Mouse (Mus musculus) neural tube, embryonic 11.5 days (tissue): ENCODE results near the gene Odc1. TPM values are rescaled to one million over a fixed set of nuclear protein-coding genes. Genes with fewer than 3 reads are reported as not detected.

ENCODE experiments used
- ATAC-seq: fragments of 200-750 bp; cut with Nextera tagmentation; 2 replicates; pipeline ENCODE4 v1.8.0; 2017; ENCODE audit warnings: moderate number of reproducible peaks, mild to moderate bottlenecking, moderate TSS enrichment, moderate library complexity; ENCODE audit not compliant: insufficient read depth, low FRiP score, low TSS enrichment
- DNase-seq: peaks from one replicate; pipeline ENCODE4 v3.0.0-alpha.2; 2015; ENCODE audit warnings: low spot score
- H3K27ac ChIP-seq: fragments of 300-500 bp; sonication (generic); 2 replicates; pipeline ENCODE4 v1.5.1; 2014; ENCODE audit warnings: low read depth, mild to moderate bottlenecking, low read length
- H3K27me3 ChIP-seq: fragments of 300-500 bp; sonication (generic); 2 replicates; pipeline ENCODE4 v1.6.1; 2014; ENCODE audit warnings: mild to moderate bottlenecking, low read length, mixed read lengths; ENCODE audit not compliant: control insufficient read depth, insufficient read depth
- H3K36me3 ChIP-seq: fragments of 300-500 bp; sonication (generic); 2 replicates; pipeline ENCODE4 v1.6.1; 2014; ENCODE audit warnings: mild to moderate bottlenecking, low read length, moderate library complexity, mixed read lengths; ENCODE audit not compliant: control insufficient read depth, insufficient read depth
- H3K4me1 ChIP-seq: fragments of 300-500 bp; sonication (generic); 2 replicates; pipeline ENCODE4 v1.6.1; 2014; ENCODE audit warnings: low read length, mixed read lengths; ENCODE audit not compliant: control insufficient read depth, insufficient read depth
- H3K4me2 ChIP-seq: fragments of 300-500 bp; sonication (generic); 2 replicates; pipeline ENCODE4 v1.6.1; 2014; ENCODE audit warnings: low read depth, mild to moderate bottlenecking, moderate library complexity
- H3K4me3 ChIP-seq: fragments of 300-500 bp; sonication (generic); 2 replicates; pipeline ENCODE4 v1.5.1; 2014; ENCODE audit warnings: low read depth, low read length
- H3K9ac ChIP-seq: fragments of 300-500 bp; sonication (generic); 2 replicates; pipeline ENCODE4 v1.6.1; 2014; ENCODE audit warnings: mild to moderate bottlenecking, low read length
- H3K9me3 ChIP-seq: fragments of 300-500 bp; sonication (generic); 2 replicates; pipeline ENCODE4 v1.6.1; 2016; ENCODE audit warnings: low read length; ENCODE audit not compliant: control insufficient read depth
- WGBS: fragments of 180-500 bp; shearing (Covaris S2); extraction: QIAGEN DNeasy Blood & Tissue Kit; methylation state at CpG from one replicate; pipeline ENCODE4 v1.1.7; 2014; 5-methylcytosine and 5-hydroxymethylcytosine counted together
- polyA plus RNA-seq: library from polyadenylated mRNA; unstranded; fragments of >200 nt; fragmentation: Nextera tagmentation; extraction: Ambion mirVana; gene quantifications from 2 replicates; pipeline ENCODE4 v1.2.1, GENCODE M21; 2014

Gene Odc1
- polyA plus RNA-seq, 1 experiment from 2014 or later: 277 TPM

- WGBS: 90% methylated on average over 4 of the region's 4 CpGs
- H3K36me3 ChIP-seq: no peaks in the 10 kb centered on the region
- H3K9me3 ChIP-seq: no peaks in the 10 kb centered on the region
- no peak overlapping the region for H3K4me2 ChIP-seq
- ATAC-seq: no peak
- no peak overlapping the region for H3K9ac ChIP-seq
- DNase-seq: no peak
- no peak overlapping the region for H3K27ac ChIP-seq
- H3K4me1 ChIP-seq: no peaks in the 10 kb centered on the region; the same call in 1 of the 2 replicates
- H3K27me3 ChIP-seq: no peaks in the 10 kb centered on the region
- no peak overlapping the region for H3K4me3 ChIP-seq
Measured at GRCm38 (mm10) chr12:17574591-17574990, 30.0 kb downstream of the Odc1 start.

- Histone ChIP-seq H3K27ac (no peak overlapping the region), H3K9ac (no peak overlapping the region), H3K4me2 (no peak overlapping the region), H3K9me3 (no peaks in the 10 kb centered on the region), H3K4me1 (no peaks in the 10 kb centered on the region; the same call in 1 of the 2 replicates), H3K27me3 (no peaks in the 10 kb centered on the region), H3K36me3 (no peaks in the 10 kb centered on the region), H3K4me3 (no peak overlapping the region)
- 60% methylated on average over 5 of the region's 5 CpGs for WGBS
- DNase-seq (no peak), ATAC-seq (no peak)
Measured at GRCm38 (mm10) chr12:17575156-17575910, 30.7 kb downstream of the Odc1 start.

- no peak overlapping the region for H3K9ac ChIP-seq
- no peak overlapping the region for H3K4me2 ChIP-seq
- H3K4me1 ChIP-seq: no peaks in the 10 kb centered on the region; the same call in 1 of the 2 replicates
- H3K36me3 ChIP-seq: no peaks in the 10 kb centered on the region
- no peak overlapping the region for H3K4me3 ChIP-seq
- no peaks in the 10 kb centered on the region for H3K9me3 ChIP-seq
- no peaks in the 10 kb centered on the region for H3K27me3 ChIP-seq
- H3K27ac ChIP-seq: no peak overlapping the region
- ATAC-seq: no peak
- no peak for DNase-seq
- WGBS: 11% methylated on average over 6 of the region's 6 CpGs
Measured at GRCm38 (mm10) chr12:17576041-17576440, 31.4 kb downstream of the Odc1 start.

- H3K9ac ChIP-seq: no peak overlapping the region
- H3K27ac ChIP-seq: no peak overlapping the region
- H3K4me2 ChIP-seq: no peak overlapping the region
- no peaks in the 10 kb centered on the region for H3K27me3 ChIP-seq
- H3K4me1 ChIP-seq: no peaks in the 10 kb centered on the region; the same call in 1 of the 2 replicates
- H3K9me3 ChIP-seq: no peaks in the 10 kb centered on the region
- DNase-seq (no peak), ATAC-seq (no peak)
- H3K36me3 ChIP-seq: no peaks in the 10 kb centered on the region
- WGBS: 47% methylated on average over 4 of the region's 4 CpGs
- H3K4me3 ChIP-seq: no peak overlapping the region
Measured at GRCm38 (mm10) chr12:17578601-17579000, 34.0 kb downstream of the Odc1 start.

- no peak overlapping the region for H3K4me2 ChIP-seq
- DNase-seq (no peak), ATAC-seq (no peak)
- WGBS: 74% methylated on average over 6 of the region's 6 CpGs
- H3K4me1 ChIP-seq: no peaks in the 10 kb centered on the region; the same call in 1 of the 2 replicates
- no peaks in the 10 kb centered on the region for H3K9me3 ChIP-seq
- no peak overlapping the region for H3K27ac ChIP-seq
- H3K9ac ChIP-seq: no peak overlapping the region
- no peaks in the 10 kb centered on the region for H3K36me3 ChIP-seq
- H3K27me3 ChIP-seq: no peaks in the 10 kb centered on the region
- no peak overlapping the region for H3K4me3 ChIP-seq
Measured at GRCm38 (mm10) chr12:17581001-17581400, 36.4 kb downstream of the Odc1 start.

GRCm38 (mm10) chr12:17582406-17582805, 37.8 kb downstream of the Odc1 start:
- Histone ChIP-seq H3K27ac (no peak overlapping the region), H3K4me2 (no peak overlapping the region), H3K4me1 (no peaks in the 10 kb centered on the region; the same call in 1 of the 2 replicates), H3K9ac (no peak overlapping the region), H3K9me3 (no peaks in the 10 kb centered on the region), H3K4me3 (no peak overlapping the region), H3K27me3 (no peaks in the 10 kb centered on the region), H3K36me3 (no peaks in the 10 kb centered on the region)
- DNase-seq (no peak), ATAC-seq (no peak)
- WGBS: 94% methylated on average over 4 of the region's 4 CpGs

- DNase-seq (no peak), ATAC-seq (no peak)
- no peaks in the 10 kb centered on the region for H3K9me3 ChIP-seq
- no peak overlapping the region for H3K9ac ChIP-seq
- H3K27ac ChIP-seq: no peak overlapping the region
- no peaks in the 10 kb centered on the region for H3K36me3 ChIP-seq
- no peak overlapping the region for H3K4me3 ChIP-seq
- WGBS: 36% methylated on average over 3 of the region's 3 CpGs
- no peak overlapping the region for H3K4me2 ChIP-seq
- H3K27me3 ChIP-seq: no peaks in the 10 kb centered on the region
- H3K4me1 ChIP-seq: no peaks in the 10 kb centered on the region
Measured at GRCm38 (mm10) chr12:17583860-17584259, 39.3 kb downstream of the Odc1 start.

- WGBS: 76% methylated on average over 3 of the region's 3 CpGs
- no peak for ATAC-seq
Measured at GRCm38 (mm10) chr12:17586011-17586410, 41.4 kb downstream of the Odc1 start.

GRCm38 (mm10) chr12:17588436-17588835, 43.8 kb downstream of the Odc1 start:
- Histone ChIP-seq H3K36me3 (no peaks in the 10 kb centered on the region), H3K4me1 (no peaks in the 10 kb centered on the region), H3K27ac (no peak overlapping the region), H3K9ac (no peak overlapping the region), H3K4me2 (no peak overlapping the region), H3K27me3 (no peaks in the 10 kb centered on the region), H3K9me3 (no peaks in the 10 kb centered on the region), H3K4me3 (no peak overlapping the region)
- ATAC-seq (no peak), DNase-seq (no peak)
- 84% methylated on average over 3 of the region's 3 CpGs for WGBS

More at GRCm38 (mm10) chr12:17586011-17586410, 41.4 kb downstream of the Odc1 start:
- H3K9me3 ChIP-seq: no peaks in the 10 kb centered on the region
- no peaks in the 10 kb centered on the region for H3K27me3 ChIP-seq
- H3K4me2 ChIP-seq: no peak overlapping the region
- H3K9ac ChIP-seq: no peak overlapping the region
- no peak for DNase-seq
- no peak overlapping the region for H3K27ac ChIP-seq
- no peak overlapping the region for H3K4me3 ChIP-seq
- H3K36me3 ChIP-seq: no peaks in the 10 kb centered on the region
- H3K4me1 ChIP-seq: no peaks in the 10 kb centered on the region
